Mouse (Mus musculus) ES-Bruce4 (cell line): ENCODE results near the gene Lep. TPM values are rescaled to one million over a fixed set of nuclear protein-coding genes. Genes with fewer than 3 reads are reported as not detected.

Source experiments
- H3K27ac ChIP-seq: 2 replicates; pipeline ENCODE4 v1.5.1; 2012; ENCODE audit warnings: low read length, inconsistent platforms; ENCODE audit not compliant: insufficient read depth
- H3K27me3 ChIP-seq: 2 replicates; pipeline ENCODE4 v1.6.1; 2012; ENCODE audit warnings: mild to moderate bottlenecking, low read length, inconsistent platforms; ENCODE audit not compliant: control insufficient read depth, poor library complexity, insufficient read depth, severe bottlenecking
- H3K36me3 ChIP-seq: 2 replicates; pipeline ENCODE4 v1.6.1; 2012; ENCODE audit warnings: inconsistent platforms, mild to moderate bottlenecking, low read length, moderate library complexity; ENCODE audit not compliant: control insufficient read depth, poor library complexity, insufficient read depth, severe bottlenecking
- H3K4me1 ChIP-seq: one replicate; pipeline ENCODE4 v1.8.1; 2011; ENCODE audit warnings: low read length; ENCODE audit not compliant: control insufficient read depth, insufficient read depth
- H3K4me3 ChIP-seq: 2 replicates; pipeline ENCODE4 v1.5.1; 2011; ENCODE audit warnings: low read depth, mild to moderate bottlenecking, low read length
- H3K9ac ChIP-seq: 2 replicates; pipeline ENCODE4 v1.6.1; 2012; ENCODE audit warnings: low read depth, mild to moderate bottlenecking, inconsistent platforms; ENCODE audit not compliant: poor library complexity, severe bottlenecking
- H3K9me3 ChIP-seq: replicated peaks from 2 replicates; pipeline ENCODE4 v1.6.1; 2012; ENCODE audit warnings: mild to moderate bottlenecking, low read length, inconsistent platforms; ENCODE audit not compliant: control insufficient read depth, poor library complexity, insufficient read depth, severe bottlenecking
- CTCF ChIP-seq: IDR thresholded peaks from one replicate; pipeline ENCODE4 v1.8.1; 2011; ENCODE audit warnings: low read depth, low read length
- EP300 ChIP-seq: IDR thresholded peaks from 2 replicates; pipeline ENCODE4 v1.6.1; 2011; ENCODE audit warnings: low read depth, low read length; ENCODE audit not compliant: insufficient read depth
- POLR2A ChIP-seq: IDR thresholded peaks from one replicate; pipeline ENCODE4 v1.8.1; 2011; ENCODE audit warnings: low read length; ENCODE audit not compliant: insufficient read depth
- polyA plus RNA-seq: library from polyadenylated mRNA; stranded (reverse); fragments of >200 nt; gene quantifications from 2 replicates; pipeline ENCODE4 v1.2.4, GENCODE M21; 2011; ENCODE audit warnings: low read depth; ENCODE audit not compliant: missing spikeins, insufficient read depth, insufficient read length

Gene Lep
- polyA plus RNA-seq, 1 experiment: not detected

GRCm38 (mm10) chr6:29117417-29118104 lies 57.5 kb downstream of the Lep start:
- H3K4me3 ChIP-seq: no peak overlapping the region
- no peaks in the 10 kb centered on the region for H3K9me3 ChIP-seq
- no peaks in the 10 kb centered on the region for H3K36me3 ChIP-seq
- H3K27me3 ChIP-seq: no peaks in the 10 kb centered on the region
- TF ChIP-seq POLR2A (no peak), EP300 (no peak), CTCF (no peak)
- no peak overlapping the region for H3K9ac ChIP-seq
- peak overlapping the region; percentile 4; the same call in 1 of the 2 replicates for H3K27ac ChIP-seq
- H3K4me1 ChIP-seq: peaks cover 10% of the 10 kb centered on the region

GRCm38 (mm10) chr6:29118231-29118630 lies 58.2 kb downstream of the Lep start:
- Histone ChIP-seq H3K27me3 (no peaks in the 10 kb centered on the region), H3K27ac (peak overlapping the region; percentile 53), H3K9me3 (no peaks in the 10 kb centered on the region), H3K9ac (no peak overlapping the region), H3K36me3 (no peaks in the 10 kb centered on the region), H3K4me1 (peaks cover 10% of the 10 kb centered on the region), H3K4me3 (no peak overlapping the region)
- TF ChIP-seq POLR2A (no peak), EP300 (peak; percentile 85), CTCF (no peak)

- Histone ChIP-seq H3K27me3 (no peaks in the 10 kb centered on the region), H3K9ac (no peak overlapping the region), H3K36me3 (no peaks in the 10 kb centered on the region), H3K4me3 (no peak overlapping the region), H3K4me1 (peaks cover 10% of the 10 kb centered on the region), H3K27ac (peak overlapping the region; percentile 53), H3K9me3 (no peaks in the 10 kb centered on the region)
- TF ChIP-seq POLR2A (no peak), EP300 (no peak), CTCF (no peak)
Measured at GRCm38 (mm10) chr6:29118963-29119362, 58.9 kb downstream of the Lep start.

GRCm38 (mm10) chr6:29119990-29120389 lies 60.0 kb downstream of the Lep start:
- TF ChIP-seq EP300 (no peak), POLR2A (no peak), CTCF (no peak)
- no peaks in the 10 kb centered on the region for H3K27me3 ChIP-seq
- no peak overlapping the region for H3K4me3 ChIP-seq
- H3K9me3 ChIP-seq: no peaks in the 10 kb centered on the region
- no peak overlapping the region for H3K9ac ChIP-seq
- H3K27ac ChIP-seq: no peak overlapping the region
- H3K4me1 ChIP-seq: peaks cover 10% of the 10 kb centered on the region
- peaks cover 5% of the 10 kb centered on the region; the same call in 1 of the 2 replicates for H3K36me3 ChIP-seq

Other genes with a start within 250 kb of the Lep start
- 0.61 and 0.72 TPM in 2 replicates for gene Lrrc4, start 228.5 kb upstream of the Lep start, polyA plus RNA-seq
- 94.5 and 97.0 TPM in 2 replicates for gene Rbm28, start 104.8 kb downstream of the Lep start, polyA plus RNA-seq
- 0.20 and 0.52 TPM in 2 replicates for gene Prrt4, start 119.4 kb downstream of the Lep start, polyA plus RNA-seq
- gene Impdh1, start 156.1 kb downstream of the Lep start, polyA plus RNA-seq: 25.7 and 29.8 TPM in 2 replicates
- 18.4 and 21.8 TPM in 2 replicates for gene Hilpda, start 212.3 kb downstream of the Lep start, polyA plus RNA-seq
- gene Fam71f2, start 219.4 kb downstream of the Lep start, polyA plus RNA-seq: 1.5 and 1.9 TPM in 2 replicates